In the genomic region with DNA sequence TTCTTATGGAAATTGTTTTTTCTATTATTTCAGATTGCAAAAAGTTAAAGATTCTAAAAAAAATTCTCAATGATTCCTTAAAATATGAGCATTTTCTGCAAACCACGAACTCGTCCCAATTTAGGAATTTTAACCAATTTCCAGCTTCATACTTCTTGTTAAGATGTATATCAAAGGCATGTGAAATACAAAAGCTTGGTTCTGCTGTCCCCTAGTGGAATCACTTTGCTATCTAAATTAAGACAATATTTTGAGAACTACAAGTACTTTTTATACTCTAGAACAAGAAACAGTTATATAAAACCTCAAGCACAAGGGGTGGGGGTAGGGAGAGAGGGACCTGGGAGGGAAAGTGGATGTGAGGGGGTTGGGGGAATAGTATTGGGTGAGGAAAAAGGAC, we compare ENCODE assay signal across 10 mouse cellular contexts. TPM values are rescaled to one million over a fixed set of nuclear protein-coding genes. Genes with fewer than 3 reads are reported as not detected.
DNase-seq lines count a peak whose midpoint lies in the region; ATAC-seq and TF ChIP-seq lines count a peak whose summit lies in the region.
"Had no signal": no experiment of that assay in that cellular context is flagged by ENCODE, and none has a peak within 500 bp of the region (broad histone marks: within the 10 kb centered on the region; RNA-seq: fewer than 3 reads in every experiment).

No protein-coding gene starts in this region.

- TF ChIP-seq POLR2A in brain, embryonic 14.5 days (IDR thresholded peaks at IDR 0.05; ENCODE audit: borderline replicate concordance, extremely low read depth, insufficient read depth, insufficient read length, poor library complexity, severe bottlenecking), result no peak

- DNase-seq in frontal cortex, postnatal 25 days (ENCODE audit: low spot score in 2 of 2), result no peak
- DNase-seq in layer of hippocampus, adult 9-11 months, result peak; percentile 18
- DNase-seq in layer of hippocampus, adult 8-10 months (ENCODE audit: low spot score in 2 of 2), result no peak
- DNase-seq in 416B (ENCODE audit: low read depth), result peak; percentile 66
- peak; percentile 68 for DNase-seq in brain, embryonic 14.5 days (ENCODE audit: low read depth)
- no peak for DNase-seq in ovary, postnatal 36 days (ENCODE audit: low spot score)
- DNase-seq in adrenal gland, postnatal 14 days, result no peak
- DNase-seq: lung, postnatal 14 days; thymus, postnatal 25 days had no signal

- peak; percentile 74 for ATAC-seq in frontal cortex, adult (ENCODE audit: low TSS enrichment)

- TF ChIP-seq CTCF in brain, embryonic 14.5 days (IDR thresholded peaks at IDR 0.05; ENCODE audit: borderline replicate concordance, extremely low read depth, insufficient read depth, insufficient read length), result no peak

RNA-seq across cellular contexts. Expression of a gene that starts 29.7 kb away (rescaled TPM):
- total RNA-seq in layer of hippocampus, adult 8-10 months (2022), result 10 to 100 TPM; 20.1 to 20.8 (median 20.3) TPM
- polyA plus RNA-seq in brain, embryonic 14.5 days (2012; rRNA removed), result 10.0 and 12.8 TPM in 2 replicates
- 20.2 and 22.9 TPM in 2 replicates for total RNA-seq in adrenal gland, postnatal 14 days (2021)

Comparison
In these comparisons a context has a peak if more than half of its experiments do, and no peak if none do; other contexts are left out.
1. DNase-seq: peak in layer of hippocampus, adult 9-11 months (single experiment), 416B (single experiment) and brain, embryonic 14.5 days (single experiment); none in frontal cortex, postnatal 25 days (0 of 2), layer of hippocampus, adult 8-10 months (0 of 2), ovary, postnatal 36 days (single experiment) and adrenal gland, postnatal 14 days (single experiment).